Mouse (Mus musculus) heart, adult 2 months (tissue): ENCODE measurements around the gene Zmynd8. TPM values are rescaled to one million over a fixed set of nuclear protein-coding genes. Genes with fewer than 3 reads are reported as not detected.

Source experiments
- DNase-seq, 2 experiments: peaks; one replicate each; pipeline ENCODE4 v3.0.0; 2021
- H3K27ac ChIP-seq: fragments of 200-600 bp; 2 replicates; pipeline ENCODE4 v1.8.1; 2022
- H3K27me3 ChIP-seq: fragments of 200-500 bp; 2 replicates; pipeline ENCODE4 v1.6.1; 2012; ENCODE audit warnings: mild to moderate bottlenecking, low read length, inconsistent platforms, mixed read lengths; ENCODE audit not compliant: control insufficient read depth, insufficient read depth
- H3K36me3 ChIP-seq: fragments of 200-500 bp; 2 replicates; pipeline ENCODE4 v1.6.1; 2012; ENCODE audit warnings: low read length, inconsistent platforms; ENCODE audit not compliant: control insufficient read depth, insufficient read depth
- H3K4me1 ChIP-seq: fragments of 200-500 bp; 2 replicates; pipeline ENCODE4 v1.6.1; 2011; ENCODE audit warnings: low read length; ENCODE audit not compliant: control insufficient read depth, insufficient read depth
- H3K4me3 ChIP-seq: fragments of 200-600 bp; 2 replicates; pipeline ENCODE4 v1.8.1; 2022
- H3K79me2 ChIP-seq: fragments of 200-500 bp; replicated peaks from 2 replicates; pipeline ENCODE4 v1.6.1; 2012; ENCODE audit warnings: mild to moderate bottlenecking, inconsistent platforms, low read length, moderate library complexity, mixed read lengths; ENCODE audit not compliant: control insufficient read depth, insufficient read depth
- H3K9ac ChIP-seq: fragments of 200-500 bp; 2 replicates; pipeline ENCODE4 v1.6.1; 2012; ENCODE audit warnings: low read depth, mild to moderate bottlenecking, control low read depth, inconsistent platforms, low read length, mixed read lengths
- CTCF ChIP-seq: fragments of 200-600 bp; IDR thresholded peaks from 2 replicates; pipeline ENCODE4 v1.8.1; 2022; ENCODE audit warnings: antibody characterized with exemption, mild to moderate bottlenecking, moderate library complexity
- EP300 ChIP-seq: fragments of 200-500 bp; IDR thresholded peaks from 2 replicates; pipeline ENCODE4 v1.6.1; 2011; ENCODE audit warnings: low read depth, low read length, control low read depth; ENCODE audit not compliant: insufficient read depth
- POLR2A ChIP-seq: fragments of 200-500 bp; IDR thresholded peaks from 2 replicates; pipeline ENCODE4 v1.6.1; 2011; ENCODE audit warnings: mild to moderate bottlenecking, low read depth, low read length, control low read depth; ENCODE audit not compliant: insufficient read depth
- WGBS: fragments of 180-500 bp; shearing (Covaris S2); methylation state at CpG from one replicate; pipeline ENCODE4 v1.1.7; 2018; 5-methylcytosine and 5-hydroxymethylcytosine counted together
- intact Hi-C: fragments of 180-260 bp; cut with DNase I; formaldehyde crosslinking; loops from one replicate; pipeline ENCODE4 v1.15.1; 2025
- polyA plus RNA-seq: library from polyadenylated mRNA; depleted of rRNA; stranded (reverse); fragments of >200 nt; gene quantifications from 2 replicates; pipeline ENCODE4 v1.2.3, GENCODE M21; 2012
- total RNA-seq, 2 experiments: library from RNA; stranded (reverse); gene quantifications; 2 replicates each; pipeline ENCODE4 v1.2.3; 2021

The Zmynd8 gene
- total and polyA plus RNA-seq, 3 experiments: 20.4 to 47.2 (median 44.4) TPM

DNA sequence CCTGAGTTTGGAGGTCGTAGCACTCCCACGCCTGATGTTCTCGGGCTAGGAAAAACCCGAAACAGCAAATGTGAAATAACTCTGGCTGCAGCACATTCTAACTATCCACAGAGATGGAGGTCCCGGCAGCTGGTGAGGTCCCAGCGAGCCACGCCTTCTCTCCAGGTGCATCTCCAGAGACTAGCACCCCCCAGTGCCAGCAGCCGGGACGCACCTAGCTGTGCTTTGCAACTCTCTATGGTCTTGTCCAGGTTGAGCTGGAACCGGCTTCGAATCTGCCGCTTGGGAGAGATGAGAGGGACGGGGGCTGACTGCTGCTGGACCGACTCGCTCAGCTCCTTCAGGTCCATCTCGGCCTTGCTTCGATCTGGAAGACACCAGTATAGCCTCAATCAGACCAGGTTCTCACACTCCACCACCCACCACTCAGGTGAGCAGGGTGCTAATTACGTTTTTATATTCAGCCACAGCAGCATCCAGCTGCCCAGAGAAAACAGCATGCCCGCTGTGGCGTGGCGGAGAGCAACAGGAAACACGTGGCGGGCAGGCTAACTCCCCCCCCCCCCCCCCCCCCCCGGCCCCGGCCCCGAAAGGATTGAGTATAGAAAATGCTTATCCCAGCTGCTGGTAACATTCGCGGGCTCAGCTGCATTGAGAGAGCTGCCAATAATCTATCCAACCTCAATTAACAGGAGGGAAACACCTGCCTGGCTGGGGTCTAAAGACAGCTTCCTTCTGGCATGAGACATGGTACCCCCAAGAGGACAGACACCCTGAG lies 83.5 kb downstream of the Zmynd8 start:
- WGBS: 74% methylated on average over 28 of the region's 28 CpGs
- Histone ChIP-seq H3K4me3 (no peak overlapping the region), H3K27ac (no peak overlapping the region; the same call in 1 of the 2 replicates), H3K36me3 (no peaks in the 10 kb centered on the region), H3K79me2 (no peaks in the 10 kb centered on the region; the same call in 1 of the 2 replicates), H3K27me3 (no peaks in the 10 kb centered on the region), H3K9ac (no peak overlapping the region), H3K4me1 (peaks cover 4% of the 10 kb centered on the region)
- intact Hi-C loops: loop anchor here (10.0 kb wide), 1 partner anchor 750 kb away; no protein-coding TSS in a partner anchor
- no peak for TF ChIP-seq POLR2A
- no peak for TF ChIP-seq EP300
- no peak for TF ChIP-seq CTCF
- peak in 1 of 2 experiments; percentile 13 for DNase-seq

DNA sequence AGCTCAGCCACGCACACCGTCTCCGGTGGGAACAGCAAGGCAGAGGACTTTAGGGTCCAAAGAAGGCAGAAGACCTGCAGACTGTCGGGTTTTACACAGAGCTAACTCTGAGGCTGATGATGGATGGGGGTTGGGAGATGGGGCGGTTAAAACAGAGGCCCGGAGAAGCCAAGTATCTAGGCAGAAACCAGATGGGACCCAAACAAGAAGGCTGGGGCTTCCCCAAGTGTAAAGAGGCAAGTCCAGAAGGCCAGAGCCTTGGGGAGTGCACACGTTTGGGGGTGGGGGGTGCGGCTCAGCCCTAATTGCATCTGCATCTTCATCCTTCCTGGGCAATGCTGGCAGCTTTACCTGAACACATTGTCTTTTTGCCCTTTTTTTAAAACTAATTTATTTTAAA lies 85.9 kb downstream of the Zmynd8 start:
- no peaks in the 10 kb centered on the region; the same call in 1 of the 2 replicates for H3K79me2 ChIP-seq
- TF ChIP-seq POLR2A (no peak), CTCF (no peak), EP300 (no peak)
- no peaks in the 10 kb centered on the region for H3K36me3 ChIP-seq
- no peak overlapping the region for H3K4me3 ChIP-seq
- H3K27ac ChIP-seq: no peak overlapping the region
- WGBS: 83% methylated on average over 8 of the region's 8 CpGs
- no peak for DNase-seq
- H3K9ac ChIP-seq: no peak overlapping the region
- H3K27me3 ChIP-seq: no peaks in the 10 kb centered on the region
- H3K4me1 ChIP-seq: peaks cover 3% of the 10 kb centered on the region
- intact Hi-C loops: loop anchor here (10.0 kb wide), 1 partner anchor 752 kb away; no protein-coding TSS in a partner anchor

DNA sequence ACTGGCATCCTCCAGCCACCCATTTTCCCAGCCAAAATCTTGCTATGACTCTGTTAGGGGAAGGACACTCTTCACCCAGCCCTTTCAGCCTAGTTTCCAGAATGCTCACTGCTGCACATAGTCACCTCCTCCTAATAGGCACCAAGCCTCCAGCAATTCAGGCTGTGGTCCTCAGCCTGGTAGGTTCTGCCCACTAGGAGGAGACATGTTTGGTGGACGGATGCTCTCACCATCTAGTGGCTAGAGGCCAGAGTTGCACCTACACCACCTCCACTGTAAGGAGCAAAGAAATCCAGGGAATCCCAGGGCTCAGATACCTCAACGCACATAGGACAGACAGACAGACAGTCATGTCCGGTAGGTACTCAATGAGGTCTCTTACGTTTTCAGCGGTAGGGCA lies 87.3 kb downstream of the Zmynd8 start:
- intact Hi-C loops: loop anchor here (10.0 kb wide), 1 partner anchor 753 kb away; no protein-coding TSS in a partner anchor
- H3K36me3 ChIP-seq: no peaks in the 10 kb centered on the region

DNA sequence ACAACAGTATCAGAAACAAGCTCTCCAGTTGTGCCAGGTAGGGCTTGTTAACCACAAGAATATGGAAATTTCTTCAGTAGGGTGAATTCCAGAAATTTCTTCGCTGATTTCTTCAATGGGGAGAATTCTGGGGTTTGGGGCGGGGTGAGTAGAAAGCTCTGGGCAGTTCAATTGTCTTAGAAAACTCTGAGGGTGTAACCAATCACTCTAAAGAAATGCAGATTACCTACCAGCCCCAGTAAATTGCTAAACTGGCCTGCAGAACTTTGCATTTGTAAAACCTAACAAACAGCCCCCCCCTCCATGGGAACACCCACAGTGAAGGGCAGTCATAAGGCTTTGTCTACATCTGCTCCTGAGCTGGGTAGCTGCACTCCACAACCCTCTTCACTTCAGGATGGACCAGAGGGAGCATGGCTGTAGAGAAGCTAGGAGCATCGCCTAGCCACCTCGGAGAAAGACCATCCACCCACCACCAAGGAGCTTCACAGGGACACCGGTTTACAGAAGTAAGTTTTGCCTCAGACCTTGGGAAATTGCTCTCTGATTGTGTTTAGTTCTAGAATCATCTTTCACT lies 88.8 kb downstream of the Zmynd8 start:
- Histone ChIP-seq H3K36me3 (no peaks in the 10 kb centered on the region), H3K27me3 (no peaks in the 10 kb centered on the region), H3K9ac (no peak overlapping the region), H3K4me1 (no peaks in the 10 kb centered on the region), H3K4me3 (no peak overlapping the region), H3K79me2 (no peaks in the 10 kb centered on the region), H3K27ac (no peak overlapping the region)
- no peak for TF ChIP-seq POLR2A
- no peak for TF ChIP-seq EP300
- no peak for TF ChIP-seq CTCF
- intact Hi-C loops: loop anchor here (10.0 kb wide), 1 partner anchor 755 kb away; no protein-coding TSS in a partner anchor
- 89% methylated on average over 5 of the region's 5 CpGs for WGBS
- no peak for DNase-seq

More for the DNA sequence above, 87.3 kb downstream of the Zmynd8 start:
- Histone ChIP-seq H3K27ac (no peak overlapping the region), H3K4me3 (no peak overlapping the region), H3K9ac (no peak overlapping the region), H3K4me1 (no peaks in the 10 kb centered on the region; the same call in 1 of the 2 replicates), H3K79me2 (no peaks in the 10 kb centered on the region), H3K27me3 (no peaks in the 10 kb centered on the region)
- peak; percentile 92 for TF ChIP-seq CTCF
- no peak for TF ChIP-seq POLR2A
- 60% methylated on average over 5 of the region's 5 CpGs for WGBS
- peak in 1 of 2 experiments; percentile 41 for DNase-seq

DNA sequence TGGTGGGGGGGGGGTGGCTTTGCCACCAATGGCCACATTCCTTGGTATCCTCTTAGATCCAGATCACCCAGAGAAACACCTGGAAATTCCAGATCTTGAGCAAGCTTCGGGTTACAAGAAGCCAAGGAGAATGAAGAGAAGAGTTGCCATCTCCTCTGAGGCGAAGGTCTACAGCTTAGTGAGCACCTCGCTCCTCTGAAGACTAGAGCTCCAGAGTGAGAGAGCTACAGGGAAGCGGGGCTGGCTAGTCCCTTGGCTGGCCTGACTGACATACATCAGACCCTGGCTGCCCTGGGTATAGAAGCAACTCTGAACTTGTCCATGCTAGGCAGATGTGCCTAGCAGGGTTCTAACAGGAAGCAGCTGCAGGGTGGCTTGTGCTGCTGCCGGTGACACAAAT lies 89.7 kb downstream of the Zmynd8 start:
- Histone ChIP-seq H3K79me2 (no peaks in the 10 kb centered on the region), H3K4me3 (no peak overlapping the region), H3K27ac (no peak overlapping the region), H3K9ac (no peak overlapping the region), H3K27me3 (no peaks in the 10 kb centered on the region), H3K36me3 (no peaks in the 10 kb centered on the region), H3K4me1 (no peaks in the 10 kb centered on the region)
- DNase-seq: no peak
- no peak for TF ChIP-seq POLR2A
- TF ChIP-seq CTCF: no peak
- intact Hi-C loops: no loop called here
- 90% methylated on average over 5 of the region's 5 CpGs for WGBS
